Mouse (Mus musculus) ES-Bruce4 (cell line): ENCODE data around the gene Chd8. TPM values are rescaled to one million over a fixed set of nuclear protein-coding genes. Genes with fewer than 3 reads are reported as not detected.
A peak's percentile ranks its signal among the peaks of the same experiment; 100 is the strongest.
"Not testable (repeated sequence)": the region's sequence is repeated elsewhere in the genome, so short reads cannot be mapped to it uniquely, and the experiment has no call there.

Source experiments
- H3K27ac ChIP-seq: 2 replicates; pipeline ENCODE4 v1.5.1; 2012; ENCODE audit warnings: low read length, inconsistent platforms; ENCODE audit not compliant: insufficient read depth
- H3K27me3 ChIP-seq: 2 replicates; pipeline ENCODE4 v1.6.1; 2012; ENCODE audit warnings: mild to moderate bottlenecking, low read length, inconsistent platforms; ENCODE audit not compliant: control insufficient read depth, poor library complexity, insufficient read depth, severe bottlenecking
- H3K36me3 ChIP-seq: 2 replicates; pipeline ENCODE4 v1.6.1; 2012; ENCODE audit warnings: inconsistent platforms, mild to moderate bottlenecking, low read length, moderate library complexity; ENCODE audit not compliant: control insufficient read depth, poor library complexity, insufficient read depth, severe bottlenecking
- H3K4me1 ChIP-seq: one replicate; pipeline ENCODE4 v1.8.1; 2011; ENCODE audit warnings: low read length; ENCODE audit not compliant: control insufficient read depth, insufficient read depth
- H3K4me3 ChIP-seq: 2 replicates; pipeline ENCODE4 v1.5.1; 2011; ENCODE audit warnings: low read depth, mild to moderate bottlenecking, low read length
- H3K9ac ChIP-seq: 2 replicates; pipeline ENCODE4 v1.6.1; 2012; ENCODE audit warnings: low read depth, mild to moderate bottlenecking, inconsistent platforms; ENCODE audit not compliant: poor library complexity, severe bottlenecking
- H3K9me3 ChIP-seq: replicated peaks from 2 replicates; pipeline ENCODE4 v1.6.1; 2012; ENCODE audit warnings: mild to moderate bottlenecking, low read length, inconsistent platforms; ENCODE audit not compliant: control insufficient read depth, poor library complexity, insufficient read depth, severe bottlenecking
- CTCF ChIP-seq: IDR thresholded peaks from one replicate; pipeline ENCODE4 v1.8.1; 2011; ENCODE audit warnings: low read depth, low read length
- EP300 ChIP-seq: IDR thresholded peaks from 2 replicates; pipeline ENCODE4 v1.6.1; 2011; ENCODE audit warnings: low read depth, low read length; ENCODE audit not compliant: insufficient read depth
- POLR2A ChIP-seq: IDR thresholded peaks from one replicate; pipeline ENCODE4 v1.8.1; 2011; ENCODE audit warnings: low read length; ENCODE audit not compliant: insufficient read depth
- polyA plus RNA-seq: library from polyadenylated mRNA; stranded (reverse); fragments of >200 nt; gene quantifications from 2 replicates; pipeline ENCODE4 v1.2.4, GENCODE M21; 2011; ENCODE audit warnings: low read depth; ENCODE audit not compliant: missing spikeins, insufficient read depth, insufficient read length

Chd8 gene
- polyA plus RNA-seq = 175 and 178 TPM in 2 replicates

GRCm38 (mm10) chr14:52257484-52258213, at the start of gene Chd8:
Gene Chd8, minus strand, starts transcription at chr14:52257780.
- no peaks in the 10 kb centered on the region for H3K4me1 ChIP-seq
- TF ChIP-seq CTCF (peak; percentile 69), EP300 (0 out of 2 replicates have a peak, but pooled peaks have one; percentile 30), POLR2A (peak; percentile 62)
- no peaks in the 10 kb centered on the region for H3K27me3 ChIP-seq
- H3K9ac ChIP-seq = peak within 1 kb of the TSS; percentile 73
- peak within 1 kb of the TSS; percentile 95 for H3K4me3 ChIP-seq
- H3K27ac ChIP-seq = peak within 1 kb of the TSS; percentile 95
- H3K36me3 ChIP-seq = no peaks in the 10 kb centered on the region
- no peaks in the 10 kb centered on the region for H3K9me3 ChIP-seq

- TF ChIP-seq CTCF = no peak
- TF ChIP-seq POLR2A = no peak
- no peak for TF ChIP-seq EP300
- H3K4me1 ChIP-seq = no peaks in the 10 kb centered on the region
Observed at GRCm38 (mm10) chr14:52306100-52306499, 48.5 kb upstream of the Chd8 start.

GRCm38 (mm10) chr14:52304644-52305271, 47.2 kb upstream of the Chd8 start, which contains the start of gene Mettl3:
Gene Mettl3, minus strand, starts transcription at chr14:52305128.
- TF ChIP-seq CTCF = no peak
- no peak for TF ChIP-seq POLR2A
- peak; percentile 58; the same call in 1 of the 2 replicates for TF ChIP-seq EP300
- peak within 1 kb of the TSS; percentile 89 for H3K27ac ChIP-seq

More at GRCm38 (mm10) chr14:52306100-52306499, 48.5 kb upstream of the Chd8 start:
- Histone ChIP-seq H3K9ac (peak overlapping the region; percentile 75; the same call in 1 of the 2 replicates), H3K27ac (peak overlapping the region; percentile 52; the same call in 1 of the 2 replicates), H3K9me3 (no peaks in the 10 kb centered on the region), H3K4me3 (no peak overlapping the region), H3K36me3 (peaks cover 4% of the 10 kb centered on the region; the same call in 1 of the 2 replicates), H3K27me3 (no peaks in the 10 kb centered on the region)

DNA sequence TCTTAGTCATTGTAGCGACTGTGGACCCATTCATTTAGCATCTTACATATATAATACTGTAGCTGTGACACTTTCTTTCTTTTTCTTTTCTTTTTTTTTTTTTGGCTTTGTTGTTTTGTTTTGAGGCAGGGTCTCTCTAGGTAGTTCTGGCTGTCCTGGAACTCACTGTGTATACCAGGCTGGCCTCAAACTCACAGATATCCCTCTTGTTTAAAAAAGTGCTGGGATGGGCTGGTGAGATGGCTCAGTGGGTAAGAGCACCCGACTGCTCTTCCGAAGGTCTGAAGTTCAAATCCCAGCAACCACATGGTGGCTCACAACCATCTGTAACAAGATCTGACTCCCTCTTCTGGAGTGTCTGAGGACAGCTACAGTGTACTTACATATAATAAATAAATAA, 45.9 kb upstream of the Chd8 start:
- not testable (repeated sequence) for H3K27ac ChIP-seq, H3K4me3 ChIP-seq, H3K27me3 ChIP-seq, H3K9me3 ChIP-seq, H3K4me1 ChIP-seq
- Histone ChIP-seq H3K9ac (peak overlapping the region; percentile 75; the same call in 1 of the 2 replicates), H3K36me3 (peaks cover 20% of the 10 kb centered on the region)

More at GRCm38 (mm10) chr14:52304644-52305271, 47.2 kb upstream of the Chd8 start, which contains the start of gene Mettl3:
- Histone ChIP-seq H3K4me3 (peak within 1 kb of the TSS; percentile 93), H3K9ac (peak within 1 kb of the TSS; percentile 75), H3K27me3 (no peaks in the 10 kb centered on the region), H3K36me3 (peaks cover 10% of the 10 kb centered on the region; the same call in 1 of the 2 replicates), H3K9me3 (no peaks in the 10 kb centered on the region), H3K4me1 (no peaks in the 10 kb centered on the region)

DNA sequence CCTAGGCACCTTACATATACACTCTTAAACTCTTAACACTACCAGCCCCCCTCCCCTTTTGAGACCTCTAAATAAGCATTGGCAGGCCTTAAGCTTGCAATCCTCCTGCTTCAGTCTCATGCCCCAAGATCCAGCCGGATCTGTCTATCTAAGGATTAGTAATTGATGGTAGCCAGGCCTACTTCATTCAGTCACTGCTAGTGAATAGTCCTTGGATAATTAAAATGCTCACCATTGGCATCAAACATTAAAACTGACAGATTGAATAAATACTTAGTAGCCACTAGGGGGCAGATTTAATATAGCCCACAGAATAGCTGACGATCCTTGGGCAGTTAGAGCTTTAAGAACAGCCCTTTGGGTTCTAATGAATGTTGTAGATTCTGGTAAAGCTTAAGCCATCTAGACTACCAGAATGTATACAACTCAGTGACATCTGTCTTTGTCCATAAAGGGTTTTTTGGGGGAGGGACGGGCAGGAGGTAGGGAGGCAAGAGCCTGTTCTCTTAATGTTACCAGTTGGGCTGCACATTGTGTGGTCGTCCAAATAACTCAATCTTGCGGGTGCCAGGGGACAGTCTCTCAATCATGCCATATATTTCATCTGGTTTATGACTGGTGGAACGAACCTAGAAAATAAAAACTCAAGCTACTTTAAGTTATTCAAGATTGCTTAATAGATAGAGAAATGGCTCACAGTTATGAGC, 38.1 kb upstream of the Chd8 start:
- Histone ChIP-seq H3K4me1 (no peaks in the 10 kb centered on the region), H3K9me3 (no peaks in the 10 kb centered on the region), H3K27me3 (no peaks in the 10 kb centered on the region), H3K27ac (no peak overlapping the region), H3K9ac (no peak overlapping the region), H3K4me3 (no peak overlapping the region), H3K36me3 (peaks cover 75% of the 10 kb centered on the region)
- TF ChIP-seq POLR2A = no peak
